Mouse (Mus musculus): ENCODE results near the gene Zmym1.
"Not testable (repeated sequence)": the region's sequence is repeated elsewhere in the genome, so short reads cannot be mapped to it uniquely, and the experiment has no call there.

Zmym1 gene

DNA sequence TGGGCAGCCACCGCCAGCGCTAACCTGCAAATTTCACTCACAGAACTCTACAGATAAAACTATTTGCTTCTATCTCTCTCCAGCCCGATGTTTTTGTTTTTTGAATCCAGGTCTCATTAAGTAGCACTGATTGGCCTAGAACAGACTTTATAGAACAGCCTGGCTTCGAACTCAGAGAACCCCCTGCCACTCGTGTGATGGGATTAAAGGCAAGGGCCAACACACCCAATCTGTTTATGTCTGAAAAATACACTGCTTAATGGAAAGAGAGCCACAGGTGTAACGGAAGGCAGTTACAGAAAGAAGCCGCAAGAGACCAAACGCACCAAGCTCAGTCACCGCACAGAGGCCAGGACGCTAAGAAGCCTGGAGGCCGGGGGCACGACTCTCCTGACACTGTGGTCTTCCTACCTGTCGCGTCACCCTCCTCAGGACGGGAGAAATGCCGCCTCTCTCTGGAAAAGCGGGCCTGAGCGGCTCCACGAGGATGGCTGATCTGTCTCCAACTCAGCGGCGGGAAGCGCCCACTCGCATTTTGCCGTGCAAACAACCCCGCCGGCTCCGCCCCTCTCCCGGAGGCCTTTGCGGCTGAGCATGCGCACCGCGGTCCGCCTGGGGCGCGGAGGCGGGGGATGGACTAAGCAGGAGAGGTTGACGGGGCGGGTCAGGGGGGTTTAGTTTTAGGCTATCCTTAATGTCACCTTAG, at the start of gene Zmym1:
TSS of gene Zmym1 (minus strand) at position 568 of the 706 bp plus-strand sequence.
- peak; percentile 75 to 80 for DNase-seq (ENCODE audit: low spot score in 2 of 2)

DNA sequence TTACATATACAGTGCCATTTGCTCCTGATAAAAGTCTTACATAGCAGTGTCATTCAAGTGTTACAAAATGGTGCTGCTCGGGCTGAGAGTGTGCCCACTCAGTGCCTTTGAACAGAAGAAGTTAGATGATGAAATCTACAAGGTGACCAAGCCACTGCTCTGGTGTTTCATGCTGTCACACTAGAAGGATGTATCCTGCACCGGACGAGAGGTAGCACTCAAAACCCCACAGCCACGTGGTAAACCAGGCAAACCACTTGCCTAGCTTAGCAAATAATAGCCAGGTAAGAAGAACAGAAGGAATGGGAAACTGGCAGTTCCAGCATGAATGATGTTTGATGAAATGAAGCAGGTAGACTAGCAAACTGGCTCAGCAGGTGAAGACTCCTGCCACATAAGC, 49.6 kb upstream of the Zmym1 start:
- DNase-seq (ENCODE audit: low spot score in 2 of 2) = no peak

DNA sequence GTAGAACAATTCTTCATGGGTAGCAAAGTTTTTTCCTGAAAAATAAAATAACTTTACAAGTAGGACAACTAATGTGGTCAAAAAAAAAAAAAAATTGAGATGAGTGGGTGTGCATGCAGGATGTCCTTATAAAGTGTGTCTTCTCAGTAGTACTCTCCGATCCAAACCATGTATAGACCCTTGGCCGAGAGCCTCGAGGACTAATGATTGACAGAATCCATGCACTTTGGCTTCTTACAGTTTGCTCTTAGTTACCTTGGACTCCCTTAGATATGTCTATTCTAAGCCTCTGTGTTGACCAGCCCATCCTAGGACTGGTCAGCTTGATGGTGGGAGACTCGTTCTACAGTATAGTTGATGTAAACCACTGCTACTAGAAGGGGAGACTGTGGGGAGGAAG, 46.6 kb upstream of the Zmym1 start:
- no peak for DNase-seq (ENCODE audit: low spot score in 2 of 2)

DNA sequence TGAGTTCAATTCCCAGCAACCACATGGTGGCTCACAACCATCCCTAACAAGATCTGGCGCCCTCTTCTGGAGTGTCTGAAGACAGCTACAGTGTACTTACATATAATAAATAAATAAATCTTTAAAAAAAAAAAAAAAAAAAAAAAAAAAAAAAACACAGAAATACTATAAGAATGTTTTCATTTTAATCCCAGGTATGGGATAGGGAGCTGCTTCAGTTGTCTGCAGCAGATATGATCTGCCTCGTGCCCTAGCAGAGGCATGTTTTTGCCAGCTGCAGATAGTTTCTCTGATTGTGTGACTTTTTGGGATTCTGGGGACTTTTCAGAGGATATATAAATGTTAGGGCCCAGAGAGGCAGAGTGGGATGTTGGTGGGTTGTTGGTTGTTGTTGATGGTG, 38.6 kb upstream of the Zmym1 start:
- not testable (repeated sequence) for DNase-seq (ENCODE audit: low spot score in 2 of 2)

DNA sequence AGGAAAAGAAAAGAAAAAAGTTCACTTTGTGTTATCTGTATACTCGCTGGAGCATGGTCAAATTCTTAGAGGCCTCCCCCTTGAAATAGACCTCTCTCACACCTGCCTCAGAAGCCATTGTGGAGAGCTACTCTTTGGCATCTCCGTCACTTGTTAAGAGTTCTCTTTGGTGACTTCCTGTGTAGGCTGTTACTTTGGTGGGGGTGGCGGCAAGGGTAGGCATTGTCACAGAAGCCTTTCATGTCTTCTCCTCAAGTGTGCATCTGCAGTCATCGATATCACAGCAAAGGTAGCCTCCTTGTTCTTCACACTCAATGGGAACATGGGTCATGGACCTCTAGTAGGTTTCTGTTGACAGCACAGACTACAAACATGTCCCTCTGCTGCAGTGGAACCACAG, 34.1 kb upstream of the Zmym1 start:
- DNase-seq (ENCODE audit: low spot score in 2 of 2) = no peak

DNA sequence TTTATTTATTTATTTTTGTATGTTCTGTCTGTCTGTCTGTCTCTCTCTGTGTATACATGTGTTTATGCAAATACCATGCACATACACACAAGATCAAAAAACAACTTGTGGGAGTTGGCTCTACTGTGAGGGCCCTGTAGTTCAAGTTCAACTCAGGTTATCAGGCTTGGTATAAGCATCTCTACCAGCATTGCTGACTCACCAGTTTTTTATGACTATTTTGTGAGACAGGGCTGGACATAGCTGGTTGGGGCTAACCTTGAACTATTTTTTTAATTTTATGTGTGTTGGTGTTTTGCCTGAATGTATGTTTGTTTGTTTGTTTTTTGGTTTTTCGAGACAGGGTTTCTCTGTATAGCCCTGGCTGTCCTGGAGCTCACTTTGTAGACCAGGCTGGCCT, 30.2 kb upstream of the Zmym1 start:
- DNase-seq (ENCODE audit: low spot score in 2 of 2) = no peak

DNA sequence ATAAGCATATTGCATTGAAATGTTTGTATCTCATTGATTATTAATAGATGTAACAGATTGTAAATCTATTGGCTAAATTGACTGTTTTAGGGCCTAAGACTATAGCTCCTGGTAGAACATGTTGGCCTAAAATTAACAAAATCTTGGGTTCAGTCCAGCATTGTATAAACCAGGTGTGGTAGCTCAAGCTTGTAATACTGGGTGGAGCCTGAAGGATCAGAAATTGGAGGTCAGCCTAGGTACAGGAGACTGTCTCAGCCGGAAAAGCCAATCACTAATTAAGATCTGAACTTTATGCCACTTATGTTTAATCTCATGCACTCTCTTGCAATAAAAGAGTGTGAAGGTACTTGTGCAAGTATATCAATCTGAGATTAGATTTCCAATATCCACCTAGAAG, 24.8 kb upstream of the Zmym1 start:
- DNase-seq (ENCODE audit: low spot score in 2 of 2) = no peak

DNA sequence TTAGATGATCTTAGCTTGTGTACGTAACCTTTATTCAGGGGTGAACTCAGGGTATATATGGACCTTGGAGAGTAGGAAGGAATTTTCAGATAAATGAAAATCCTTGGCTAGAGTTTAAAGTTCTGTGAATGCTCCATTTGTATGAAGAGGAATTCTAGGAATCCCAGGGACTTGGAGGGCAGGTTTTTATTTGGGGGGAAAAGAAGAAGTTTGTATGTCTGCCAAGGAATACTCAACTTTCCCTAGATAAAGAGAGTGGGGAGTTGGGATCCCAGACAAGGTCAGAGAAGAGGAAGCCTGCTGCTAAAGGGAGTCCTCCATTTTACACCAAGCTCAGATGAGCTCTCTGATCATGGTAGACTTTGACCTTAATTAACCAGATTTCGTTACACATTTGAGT, 22.2 kb upstream of the Zmym1 start:
- DNase-seq (ENCODE audit: low spot score in 2 of 2) = no peak

DNA sequence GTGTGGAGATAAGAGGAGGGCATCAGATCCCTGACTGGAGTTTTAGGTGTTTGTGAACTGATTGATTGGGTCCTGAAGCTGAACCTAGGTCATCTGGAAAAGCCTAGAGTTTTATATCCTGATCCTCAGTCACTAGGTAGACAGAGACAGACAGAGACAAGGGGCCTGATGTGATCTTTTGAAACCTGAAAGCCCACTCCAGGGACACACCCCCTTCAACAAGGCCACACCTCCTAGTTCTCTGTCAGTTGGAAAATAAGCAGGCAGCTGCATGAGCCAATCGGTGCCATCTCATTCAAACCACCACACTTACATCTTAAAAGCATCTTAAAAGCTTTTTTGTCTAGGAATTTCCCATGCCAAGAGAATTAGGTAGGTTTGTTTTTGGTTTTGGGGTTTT, 19.9 kb upstream of the Zmym1 start:
- DNase-seq (ENCODE audit: low spot score in 2 of 2) = no peak

DNA sequence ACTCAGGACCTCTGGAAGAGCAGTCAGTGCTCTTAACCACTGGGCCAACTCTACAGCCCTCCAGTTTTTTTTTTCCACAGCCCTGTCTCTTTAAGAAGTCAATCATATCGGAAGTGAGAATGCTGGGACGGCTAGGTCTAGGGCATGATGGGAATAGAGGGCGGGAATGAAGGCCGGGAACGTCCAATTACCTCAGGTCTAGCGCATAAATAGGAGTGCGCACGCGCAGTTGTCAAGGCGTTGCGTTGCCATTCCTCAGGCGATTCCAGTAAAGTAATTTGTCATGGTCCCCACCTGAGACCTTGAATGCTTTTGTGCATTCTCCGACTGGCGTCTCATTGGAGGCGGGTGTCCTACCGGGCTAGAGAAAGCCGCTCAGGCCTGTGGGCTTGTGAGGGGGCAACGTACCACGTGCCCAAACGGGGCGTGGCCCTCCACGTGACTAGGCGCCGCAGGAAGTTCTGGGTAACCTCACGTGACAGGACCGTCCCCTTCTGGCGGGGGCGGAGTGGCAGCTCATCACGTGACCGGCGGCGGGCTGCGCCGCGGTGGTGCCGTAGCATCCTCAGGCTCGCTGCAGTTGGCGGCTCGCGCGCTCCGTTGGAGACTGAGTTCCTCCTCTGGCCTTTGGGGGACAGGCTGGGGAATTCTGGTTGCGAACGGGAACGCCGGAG, 16.1 kb upstream of the Zmym1 start, which contains the start of gene Zmym6:
TSS of gene Zmym6 (plus strand) at position 509 of the 674 bp plus-strand sequence.
- peak; percentile 90 to 94 for DNase-seq (ENCODE audit: low spot score in 2 of 2)

DNA sequence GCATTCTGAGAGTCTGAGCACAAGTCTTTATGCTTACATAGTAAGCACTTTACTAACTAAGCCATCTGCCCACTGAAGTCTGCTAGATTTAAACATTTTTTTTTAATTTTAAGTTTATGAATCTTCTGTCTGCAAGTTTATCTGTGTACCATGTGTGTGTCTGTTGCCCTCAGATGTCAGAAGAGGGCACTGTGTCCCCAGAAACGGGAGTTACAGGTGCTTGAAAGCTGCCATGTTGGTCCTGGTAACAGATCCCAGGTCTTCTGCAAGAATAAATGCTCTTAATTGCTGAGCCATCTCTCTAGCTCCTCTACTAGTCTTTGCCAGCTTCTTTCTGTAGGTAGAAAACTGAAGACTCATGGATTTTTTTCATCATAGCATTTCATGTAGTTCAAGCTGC, 14.0 kb upstream of the Zmym1 start:
- DNase-seq (ENCODE audit: low spot score in 2 of 2) = no peak

DNA sequence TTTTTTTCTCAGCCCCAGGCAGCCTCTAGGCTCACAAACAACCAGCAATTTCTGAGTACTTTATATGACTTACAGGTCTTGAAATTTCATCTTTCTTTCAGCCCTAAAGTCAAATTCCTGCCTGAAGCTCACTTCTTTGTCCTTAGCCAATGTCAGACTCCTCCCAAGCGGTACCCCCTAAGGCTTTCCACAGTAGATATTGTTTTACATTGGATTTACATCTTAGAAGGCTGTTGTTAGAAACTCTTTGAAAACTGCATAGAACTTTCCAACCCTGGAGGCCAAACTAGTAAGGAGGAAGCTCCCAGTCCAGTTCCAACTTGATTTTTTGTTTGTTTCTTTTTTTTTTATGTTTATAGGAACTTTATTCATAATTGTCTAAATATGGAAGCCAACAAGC, 3.1 kb upstream of the Zmym1 start:
- no peak for DNase-seq (ENCODE audit: low spot score in 2 of 2)

DNA sequence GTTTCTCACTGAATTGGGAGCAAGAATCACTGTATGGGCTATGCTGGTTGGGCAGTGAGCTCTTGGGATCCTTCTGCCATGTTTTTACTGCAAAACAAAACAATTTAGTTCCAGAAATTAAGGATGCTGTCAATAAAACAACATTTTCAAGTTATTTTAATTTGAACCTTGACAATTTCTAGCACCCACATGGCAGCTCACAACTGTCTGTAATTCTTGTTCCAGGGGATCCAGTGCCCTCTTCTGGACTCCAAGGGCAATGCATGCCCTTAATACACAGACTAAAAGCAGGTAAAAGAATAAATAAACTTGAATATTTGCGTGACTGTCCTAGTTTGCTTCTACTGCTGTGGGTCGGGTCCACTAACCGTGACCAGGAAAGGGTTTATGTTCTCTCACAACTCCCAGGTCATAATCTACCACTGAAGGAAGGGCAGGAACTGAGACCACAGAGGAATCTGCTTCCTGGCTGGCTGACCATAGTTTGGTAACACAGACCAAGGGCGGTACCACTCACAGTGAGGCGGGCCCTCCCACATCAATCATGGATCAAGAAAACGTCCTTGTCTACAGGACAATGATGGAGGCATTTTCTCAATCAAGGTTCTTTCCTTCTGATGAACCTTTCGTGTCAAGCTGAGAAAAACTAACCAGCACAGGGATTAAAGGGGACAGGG, 6.3 kb downstream of the Zmym1 start:
- DNase-seq (ENCODE audit: low spot score in 2 of 2) = no peak

DNA sequence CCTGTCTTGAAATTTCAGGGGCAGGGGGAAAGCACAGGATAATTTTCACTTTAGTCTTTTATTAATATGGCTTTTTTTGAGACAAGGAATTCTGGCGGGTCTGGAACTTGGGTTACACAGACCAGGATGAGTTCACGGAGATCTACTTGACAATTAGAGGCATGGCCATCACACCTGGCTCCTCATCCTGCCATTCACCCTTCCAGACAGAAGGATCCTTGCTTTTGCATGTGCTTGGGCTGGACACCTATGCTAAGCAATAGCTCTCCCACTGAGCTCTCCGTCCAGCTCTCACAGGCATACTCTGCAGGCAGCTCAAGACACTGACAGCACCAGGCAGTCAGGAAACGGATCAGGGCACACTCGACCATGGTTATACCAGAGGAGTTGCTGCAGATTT, 7.9 kb downstream of the Zmym1 start:
- DNase-seq (ENCODE audit: low spot score in 2 of 2) = no peak

DNA sequence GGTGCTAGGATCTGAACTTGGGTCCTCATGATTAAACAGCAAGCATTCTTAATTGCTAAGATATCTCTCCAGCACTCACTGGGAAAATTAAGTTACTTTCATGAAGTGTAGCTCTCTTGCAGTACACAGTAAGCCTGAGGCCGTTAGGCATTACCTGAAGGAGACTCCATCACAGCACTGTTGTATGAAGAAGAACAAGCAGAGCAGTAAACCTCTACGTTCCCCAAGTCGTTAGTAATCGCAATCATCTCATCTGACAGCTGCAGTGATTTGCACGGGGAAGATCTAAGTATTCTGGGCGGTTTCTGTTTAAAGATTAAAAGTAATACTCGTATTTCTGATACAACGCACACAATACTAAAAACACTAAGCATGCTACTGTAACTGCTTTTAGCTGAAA, 9.8 kb downstream of the Zmym1 start:
- DNase-seq (ENCODE audit: low spot score in 2 of 2) = no peak

DNA sequence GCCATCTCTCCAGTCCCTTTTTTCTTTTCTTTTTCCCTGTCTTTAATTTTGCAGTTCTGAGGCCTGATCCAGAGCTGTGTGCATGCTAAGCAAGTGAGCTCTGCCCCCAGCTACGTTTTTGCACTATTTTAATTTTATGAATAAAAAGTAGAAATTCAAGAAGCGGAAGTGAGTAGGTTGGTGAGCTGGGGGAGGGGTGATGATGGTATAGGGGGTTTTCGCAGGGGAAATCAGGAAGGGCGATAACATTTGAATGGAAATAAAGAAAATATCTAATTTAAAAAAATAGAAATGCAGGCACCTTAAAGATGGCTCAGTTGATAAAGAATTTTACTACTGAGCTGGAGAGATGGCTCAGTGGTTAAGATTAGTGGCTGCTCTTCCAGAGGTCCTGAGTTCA, 17.4 kb downstream of the Zmym1 start:
- DNase-seq (ENCODE audit: low spot score in 2 of 2) = no peak

DNA sequence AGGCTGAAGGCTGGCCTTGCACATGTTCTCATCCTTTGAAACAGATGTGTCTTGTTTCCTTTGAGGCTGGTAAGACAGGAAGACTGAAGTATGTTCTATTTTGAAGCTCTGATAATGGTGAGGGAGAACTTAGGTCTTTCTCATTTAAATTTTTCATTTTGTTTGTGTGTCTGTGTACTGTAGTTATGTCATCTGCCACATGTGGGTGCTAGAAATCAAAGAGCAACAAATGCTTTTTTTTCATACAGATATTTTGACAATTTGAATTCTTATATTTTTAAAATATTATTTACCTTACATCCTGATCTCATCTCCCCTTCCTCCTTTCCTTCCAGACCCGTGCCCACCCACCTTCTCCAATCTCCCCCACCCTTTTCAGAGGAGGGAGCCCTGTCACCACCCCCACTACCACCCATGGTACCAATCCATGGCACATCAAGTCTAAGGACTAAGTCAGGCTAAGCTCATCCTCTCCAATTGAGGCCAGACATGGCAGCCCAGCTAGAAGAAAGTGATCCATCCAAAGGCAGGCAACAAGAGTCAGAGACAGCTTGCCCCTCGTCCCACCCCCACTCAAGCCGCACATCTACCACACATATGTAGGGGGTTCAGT, 21.0 kb downstream of the Zmym1 start:
- DNase-seq (ENCODE audit: low spot score in 2 of 2) = no peak

DNA sequence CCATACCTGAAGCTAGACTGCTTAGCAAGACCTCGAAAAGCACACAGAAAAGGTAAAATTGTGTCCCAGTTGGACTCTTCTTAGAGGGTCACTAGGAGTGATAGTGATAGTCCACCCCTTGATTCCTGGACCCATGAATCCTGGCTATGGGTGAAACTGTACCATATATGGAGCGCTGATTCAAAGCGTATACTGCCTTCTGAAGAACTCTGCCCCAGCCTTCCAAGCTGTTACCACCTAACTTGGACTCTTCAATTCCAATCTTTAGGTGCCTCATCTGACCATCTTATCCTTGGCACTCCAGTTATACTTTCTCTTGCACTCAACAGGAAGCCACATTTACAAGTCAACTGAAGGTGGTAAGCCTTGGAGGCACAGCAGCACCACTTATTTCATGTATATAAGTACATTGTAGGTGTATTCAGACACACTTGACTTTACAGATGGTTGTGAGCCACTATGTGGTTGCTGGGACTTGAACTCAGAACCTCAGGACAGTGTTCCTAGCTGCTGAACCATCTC, 22.1 kb downstream of the Zmym1 start:
- DNase-seq (ENCODE audit: low spot score in 2 of 2) = no peak

DNA sequence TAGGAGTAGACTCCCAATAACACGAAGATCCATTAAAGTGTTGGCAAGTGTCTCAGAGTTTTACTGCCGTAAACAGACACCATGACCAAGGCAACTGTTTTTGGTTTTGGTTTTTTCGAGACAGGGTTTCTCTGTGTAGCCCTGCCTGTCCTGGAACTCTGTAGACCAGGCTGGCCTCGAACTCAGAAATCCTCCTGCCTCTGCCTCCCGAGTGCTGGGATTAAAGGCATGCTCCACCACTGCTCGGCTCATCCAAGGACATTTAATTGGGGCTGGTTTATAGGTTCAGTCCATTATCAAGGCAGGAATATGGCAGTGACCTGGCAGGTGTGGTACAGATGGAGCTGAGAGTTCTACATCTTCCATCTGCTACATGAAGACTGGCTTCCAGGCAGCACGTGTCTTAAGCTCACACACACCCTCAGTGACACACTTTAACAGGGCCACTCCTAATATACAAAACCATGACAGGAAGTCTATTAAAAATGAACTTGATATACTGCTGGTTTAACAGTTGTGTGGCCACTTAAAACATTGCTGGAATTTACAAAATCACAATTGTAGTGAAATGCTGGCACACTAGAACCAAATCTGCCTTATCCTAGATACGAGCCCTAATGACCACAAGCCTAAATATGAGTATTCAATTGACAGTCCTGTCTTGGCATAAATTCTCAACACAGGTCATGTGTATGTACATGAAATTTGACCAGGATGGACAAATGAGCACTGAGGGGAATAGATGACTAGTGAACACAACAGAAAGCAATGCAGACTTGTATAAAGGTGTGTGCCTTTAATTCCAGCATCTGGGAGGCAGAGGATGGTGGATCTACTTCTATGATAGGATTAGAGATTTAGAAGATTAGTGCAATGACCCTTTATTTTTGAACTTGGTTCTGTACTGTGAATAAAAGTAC, 22.8 kb downstream of the Zmym1 start:
- no peak for DNase-seq (ENCODE audit: low spot score in 2 of 2)

DNA sequence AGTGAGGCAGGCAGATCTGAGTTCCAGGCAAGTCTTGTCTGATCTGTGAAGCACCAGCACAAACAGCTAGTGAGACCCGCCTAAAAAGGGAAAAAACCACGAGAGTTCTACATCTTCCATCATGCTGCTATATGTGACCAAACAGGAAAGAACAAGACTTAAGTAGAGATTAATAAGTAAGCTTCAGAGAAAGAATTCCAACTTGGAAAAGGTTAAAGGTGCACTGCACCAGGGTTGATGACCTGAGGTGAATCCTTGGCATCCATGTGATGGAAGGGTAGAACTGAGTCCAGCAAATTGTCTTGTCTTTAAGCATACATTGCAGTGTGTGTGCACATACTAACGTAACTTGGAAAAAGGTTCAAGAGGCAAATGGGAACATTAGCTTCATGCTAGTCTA, 23.8 kb downstream of the Zmym1 start:
- DNase-seq (ENCODE audit: low spot score in 2 of 2) = no peak
